Mouse (Mus musculus) kidney, adult 10 weeks (tissue): Measurements from ENCODE around the gene Zfp799. TPM values are rescaled to one million over a fixed set of nuclear protein-coding genes. Genes with fewer than 3 reads are reported as not detected.

ENCODE experiments used
- polyA plus RNA-seq: library from polyadenylated mRNA; stranded (reverse); fragments of 350-450 nt; fragmentation: Illumina TruSeq; extraction: RNeasy Lipid Tissue Mini Kit (QIAGEN cat#74804); gene quantifications from one replicate; pipeline ENCODE4 v1.2.3, GENCODE M21; 2014; ENCODE audit warnings: low read depth, low replicate concordance

Gene Zfp799
- polyA plus RNA-seq: 14.9 TPM

GRCm38 (mm10) chr17:32829540-32830417, at the start of gene Zfp799:
Zfp799 (minus strand) TSS chr17:32830261.

GRCm38 (mm10) chr17:32809544-32810374, 20.3 kb downstream of the Zfp799 start, which contains the start of gene Zfp811:
Zfp811 (minus strand) TSS chr17:32809931.

GRCm38 (mm10) chr17:32788094-32788559, 41.9 kb downstream of the Zfp799 start, which contains the start of gene Zfp871:
Zfp871 (minus strand) TSS chr17:32788287.

Other genes starting within 250 kb of the Zfp799 start
- gene Cyp4f37, start 209.0 kb downstream of the Zfp799 start, polyA plus RNA-seq: not detected
- not detected for gene Cyp4f40, start 171.4 kb downstream of the Zfp799 start, polyA plus RNA-seq
- gene Cyp4f15, start 144.6 kb downstream of the Zfp799 start, polyA plus RNA-seq: not detected
- 102 TPM for gene Zfp871, start 42.0 kb downstream of the Zfp799 start, polyA plus RNA-seq
- 0.97 TPM for gene Zfp811, start 20.3 kb downstream of the Zfp799 start, polyA plus RNA-seq
- gene Zfp870, start 61.4 kb upstream of the Zfp799 start, polyA plus RNA-seq: 8.4 TPM
- 2.1 TPM for gene Cyp4f14, start 87.1 kb upstream of the Zfp799 start, polyA plus RNA-seq
- 11.3 TPM for gene Cyp4f13, start 117.1 kb upstream of the Zfp799 start, polyA plus RNA-seq
- gene Zfp472, start 135.6 kb upstream of the Zfp799 start, polyA plus RNA-seq: 11.5 TPM
- gene Zfp952, start 162.9 kb upstream of the Zfp799 start, polyA plus RNA-seq: 18.4 TPM
- gene Zfp763, start 203.1 kb upstream of the Zfp799 start, polyA plus RNA-seq: 19.6 TPM
- gene 4921501E09Rik, start 237.8 kb upstream of the Zfp799 start, polyA plus RNA-seq: not detected